Mouse (Mus musculus) hematopoietic stem cell, adult 5-6 weeks (primary cell): ENCODE data around the gene Mbnl1. TPM values are rescaled to one million over a fixed set of nuclear protein-coding genes. Genes with fewer than 3 reads are reported as not detected.

Source experiments
- ATAC-seq, 2 experiments: fragments of 125-278 bp in 1 of 2; replicated peaks in 1 of 2; 2 replicates each; pipeline ENCODE4 v1.8.0; 2016 to 2017; ENCODE audit warnings: inconsistent platforms in 2 of 2, mild to moderate bottlenecking in 2 of 2, moderate number of reproducible peaks in 2 of 2, low read depth in 1 of 2, moderate TSS enrichment in 1 of 2; ENCODE audit not compliant: low FRiP score in 2 of 2, poor library complexity in 2 of 2, severe bottlenecking in 2 of 2, insufficient read depth in 1 of 2, low TSS enrichment in 1 of 2
- total RNA-seq: library from RNA; stranded (forward); fragments of 172-1452, 232-1000 nt; gene quantifications from 2 replicates; pipeline ENCODE4 v1.2.3, GENCODE M21; 2017

Mbnl1 gene
- 695 and 750 TPM in 2 replicates for total RNA-seq

GRCm38 (mm10) chr3:60472681-60473177 lies at the start of gene Mbnl1:
Gene Mbnl1, plus strand, starts transcription at chr3:60472830.
- ATAC-seq = peak; percentile 27 to 35; a peak in 3 of 4 replicates

- no peak for ATAC-seq
Observed at GRCm38 (mm10) chr3:60424148-60424547, 48.5 kb upstream of the Mbnl1 start.

- ATAC-seq = no peak
Observed at GRCm38 (mm10) chr3:60429049-60429448, 43.6 kb upstream of the Mbnl1 start.

- ATAC-seq = no peak
Observed at GRCm38 (mm10) chr3:60437254-60437653, 35.4 kb upstream of the Mbnl1 start.

GRCm38 (mm10) chr3:60437678-60438232 lies 34.9 kb upstream of the Mbnl1 start:
- no peak for ATAC-seq

GRCm38 (mm10) chr3:60438715-60439114 lies 33.9 kb upstream of the Mbnl1 start:
- ATAC-seq = no peak

GRCm38 (mm10) chr3:60461828-60462521 lies 10.7 kb upstream of the Mbnl1 start:
- no peak; a peak in 1 of 4 replicates for ATAC-seq

- peak; percentile 86 to 87 for ATAC-seq
Observed at GRCm38 (mm10) chr3:60468667-60469066, 4.0 kb upstream of the Mbnl1 start.

- ATAC-seq = peak; percentile 89 to 90
Observed at GRCm38 (mm10) chr3:60469170-60469805, 3.3 kb upstream of the Mbnl1 start.

- 0 out of 4 replicates have a peak, but pooled peaks of 1 of the 2 experiments have one; percentile 5 for ATAC-seq
Observed at GRCm38 (mm10) chr3:60472011-60472680, 484 bp upstream of the Mbnl1 start.

GRCm38 (mm10) chr3:60473861-60474653 lies 1.4 kb downstream of the Mbnl1 start:
- ATAC-seq = no peak

- ATAC-seq = no peak
Observed at GRCm38 (mm10) chr3:60474654-60474972, 2.0 kb downstream of the Mbnl1 start.

GRCm38 (mm10) chr3:60475055-60475454 lies 2.4 kb downstream of the Mbnl1 start:
- ATAC-seq = no peak

GRCm38 (mm10) chr3:60476751-60477255 lies 4.2 kb downstream of the Mbnl1 start:
- no peak for ATAC-seq

- ATAC-seq = no peak; a peak in 1 of 4 replicates
Observed at GRCm38 (mm10) chr3:60478433-60478832, 5.8 kb downstream of the Mbnl1 start.

- ATAC-seq = no peak
Observed at GRCm38 (mm10) chr3:60480716-60481115, 8.1 kb downstream of the Mbnl1 start.
